Mouse (Mus musculus): ENCODE measurements at regions not wholly inside any gene's neighbourhood (a gene's known extent, or its start where the extent isn't known, plus 50 kb on each side); places are given as distances from the start of the nearest gene placed in this dataset.

DNA sequence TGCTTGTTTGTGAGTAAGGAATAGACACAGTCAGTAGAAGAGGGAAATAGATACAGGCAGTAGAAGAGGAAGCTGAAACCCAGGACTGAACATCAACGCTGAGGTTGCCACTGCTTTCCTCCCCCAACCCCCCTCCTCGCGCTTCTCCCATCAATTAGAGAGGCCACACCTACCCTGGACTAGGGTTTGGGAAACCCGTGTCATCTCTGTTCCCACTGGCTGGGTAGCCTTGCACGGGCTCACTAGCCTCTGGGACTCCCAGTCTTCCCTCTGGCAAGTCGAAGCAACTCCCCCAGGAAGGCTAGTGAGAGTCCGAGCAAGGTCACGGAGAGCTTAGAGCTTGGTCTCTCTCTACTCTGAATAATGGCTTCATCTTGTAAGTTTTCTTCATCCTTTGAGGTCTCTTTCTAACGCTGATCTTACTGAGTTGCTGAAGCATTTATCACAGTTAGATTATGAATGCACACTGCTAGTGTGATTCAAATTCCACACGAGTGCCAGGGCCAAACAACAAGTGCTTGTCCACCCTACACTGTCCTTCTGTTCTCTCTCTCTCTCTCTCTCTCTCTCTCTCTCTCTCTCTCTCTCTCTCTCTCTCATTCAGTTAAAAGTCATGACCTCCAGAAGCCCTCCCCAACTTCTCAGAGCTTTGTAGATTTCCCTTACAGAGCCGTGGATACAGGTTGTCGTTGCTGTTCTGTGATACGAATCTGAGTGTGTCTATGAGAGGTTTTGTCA, 164.4 kb downstream of the Hunk start:
- DNase-seq: no peak
- no peak for ATAC-seq (ENCODE audit: low read depth)

More for the DNA sequence above, 164.4 kb downstream of the Hunk start:
- Histone ChIP-seq H3K27me3 (no peaks in the 10 kb centered on the region), H3K4me2 (no peak overlapping the region), H3K27ac (no peak overlapping the region), H3K4me3 (replicated peaks) (no peak overlapping the region), H3K36me3 (no peaks in the 10 kb centered on the region), H3K9ac (no peak overlapping the region), H3K9me3 (replicated peaks) (no peaks in the 10 kb centered on the region), H3K4me1 (replicated peaks) (no peaks in the 10 kb centered on the region)
- 56% methylated on average over 13 of the region's 13 CpGs for WGBS (ENCODE audit: insufficient replicate concordance)

Data from liver, embryonic 13.5 days (tissue).